Mouse (Mus musculus): ENCODE measurements around the gene Hist1h2bf.
"Not testable (repeated sequence)": the region's sequence is repeated elsewhere in the genome, so short reads cannot be mapped to it uniquely, and the experiment has no call there.

Gene Hist1h2bf

DNA sequence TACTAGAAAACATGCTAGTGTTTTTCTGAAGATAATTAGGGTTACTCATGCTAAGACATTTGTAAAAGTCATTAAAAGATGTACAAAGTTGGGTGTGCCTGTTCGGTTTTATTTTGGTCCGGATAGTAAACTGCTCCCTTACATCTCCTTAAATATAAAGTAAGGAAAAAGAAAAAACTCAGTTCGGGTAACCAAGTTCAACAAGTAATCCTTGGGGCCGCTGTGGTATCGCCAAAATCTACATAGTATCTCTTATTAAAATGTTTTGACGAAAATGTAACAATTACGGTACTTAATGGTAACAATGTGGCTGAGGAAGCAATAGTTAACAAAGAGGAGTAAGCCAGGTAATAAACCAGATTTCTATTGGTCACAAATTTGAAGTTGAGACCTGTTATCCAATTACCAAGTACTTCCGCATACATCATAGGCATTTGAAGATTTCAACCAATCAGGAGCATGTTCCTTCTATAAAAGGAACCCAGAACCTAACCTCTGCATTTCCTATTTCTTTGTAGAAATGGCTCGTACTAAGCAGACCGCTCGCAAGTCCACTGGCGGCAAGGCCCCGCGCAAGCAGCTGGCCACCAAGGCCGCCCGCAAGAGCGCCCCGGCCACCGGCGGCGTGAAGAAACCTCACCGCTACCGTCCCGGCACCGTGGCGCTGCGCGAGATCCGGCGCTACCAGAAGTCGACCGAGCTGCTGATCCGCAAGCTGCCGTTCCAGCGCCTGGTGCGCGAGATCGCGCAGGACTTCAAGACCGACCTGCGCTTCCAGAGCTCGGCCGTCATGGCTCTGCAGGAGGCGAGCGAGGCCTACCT lies 29.8 kb downstream of the Hist1h2bf start, which contains the start of gene Hist1h3f:
Hist1h3f (plus strand) TSS at position 88 of the 822 bp plus-strand sequence.
- peak; percentile 91 for DNase-seq (ENCODE audit: extremely low spot score)

DNA sequence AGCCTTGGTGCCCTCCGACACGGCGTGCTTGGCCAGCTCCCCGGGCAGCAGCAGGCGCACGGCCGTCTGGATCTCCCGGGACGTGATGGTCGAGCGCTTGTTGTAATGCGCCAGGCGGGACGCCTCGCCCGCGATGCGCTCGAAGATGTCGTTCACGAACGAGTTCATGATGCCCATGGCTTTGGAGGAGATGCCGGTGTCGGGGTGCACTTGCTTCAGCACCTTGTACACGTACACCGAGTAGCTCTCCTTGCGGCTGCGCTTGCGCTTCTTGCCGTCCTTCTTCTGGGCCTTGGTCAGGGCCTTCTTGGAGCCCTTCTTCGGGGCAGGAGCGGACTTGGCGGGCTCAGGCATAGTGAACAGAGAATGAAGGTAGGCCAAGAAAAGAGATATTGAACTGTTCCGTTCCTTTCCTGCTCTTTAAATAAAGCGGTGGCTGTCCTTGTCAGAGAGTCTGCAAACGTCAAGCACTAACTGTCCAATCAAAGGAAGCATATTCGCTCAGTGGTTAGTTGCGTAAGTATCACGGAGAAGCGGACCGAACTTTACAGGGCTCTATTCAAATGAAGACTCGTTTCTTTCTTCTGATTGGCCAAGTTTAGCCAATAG lies 30.9 kb downstream of the Hist1h2bf start, which contains the start of gene Hist1h2bh:
Hist1h2bh (minus strand) TSS at position 394 of the 609 bp plus-strand sequence.
- DNase-seq (ENCODE audit: extremely low spot score) = peak; percentile 91

DNA sequence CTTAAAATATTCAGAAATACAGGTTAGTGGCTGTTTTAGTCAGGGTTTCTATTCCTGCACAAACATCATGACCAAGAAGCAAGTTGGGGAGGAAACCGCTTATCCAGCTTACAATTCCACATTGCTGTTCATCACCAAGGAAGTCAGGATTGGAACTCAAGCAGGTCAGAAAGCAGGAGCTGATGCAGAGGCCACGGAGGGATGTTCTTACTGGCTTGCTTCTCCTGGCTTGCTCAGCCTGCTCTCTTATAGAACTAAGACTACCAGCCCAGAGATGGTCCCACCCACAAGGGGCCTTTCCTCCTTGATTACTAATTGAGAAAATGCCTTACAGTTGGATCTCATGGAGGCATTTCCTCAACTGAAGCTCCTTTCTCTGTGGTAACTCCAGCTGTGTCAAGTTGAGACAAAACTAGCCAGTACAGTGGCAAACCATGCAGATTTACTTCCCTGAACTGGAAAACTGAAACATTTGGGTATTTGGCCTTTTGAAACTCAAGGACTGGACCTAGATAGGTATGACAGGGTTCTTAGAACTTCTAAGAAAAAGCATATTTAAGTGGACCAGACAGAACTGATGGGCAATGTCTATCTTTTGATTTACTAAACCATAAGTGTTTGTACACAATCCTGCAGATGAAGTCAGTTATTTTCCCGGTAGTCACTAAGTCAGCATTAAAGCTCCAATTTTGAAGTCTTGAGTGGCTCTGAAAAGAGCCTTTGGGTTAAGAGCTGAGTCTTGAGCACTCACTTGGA lies 31.6 kb downstream of the Hist1h2bf start:
- DNase-seq (ENCODE audit: extremely low spot score) = not testable (repeated sequence)

DNA sequence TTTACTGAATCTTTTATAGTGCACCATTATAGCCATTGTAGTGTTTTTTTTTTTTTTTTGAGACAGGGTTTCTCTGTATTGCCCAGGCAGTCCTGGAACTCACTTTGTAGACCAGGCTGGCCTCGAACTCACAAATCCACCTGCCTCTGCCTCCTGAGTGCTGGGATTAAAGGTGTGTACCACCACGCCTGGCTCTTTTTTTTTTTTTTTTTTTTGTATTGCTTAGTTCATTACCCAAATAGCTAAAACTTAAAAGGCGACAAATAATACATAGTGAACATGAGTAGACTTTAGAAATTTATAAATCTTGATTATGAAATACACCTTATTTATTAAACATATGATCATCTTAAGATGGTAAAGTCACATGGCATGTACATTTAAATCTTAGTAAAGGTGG lies 32.5 kb downstream of the Hist1h2bf start:
- DNase-seq (ENCODE audit: extremely low spot score) = no peak

DNA sequence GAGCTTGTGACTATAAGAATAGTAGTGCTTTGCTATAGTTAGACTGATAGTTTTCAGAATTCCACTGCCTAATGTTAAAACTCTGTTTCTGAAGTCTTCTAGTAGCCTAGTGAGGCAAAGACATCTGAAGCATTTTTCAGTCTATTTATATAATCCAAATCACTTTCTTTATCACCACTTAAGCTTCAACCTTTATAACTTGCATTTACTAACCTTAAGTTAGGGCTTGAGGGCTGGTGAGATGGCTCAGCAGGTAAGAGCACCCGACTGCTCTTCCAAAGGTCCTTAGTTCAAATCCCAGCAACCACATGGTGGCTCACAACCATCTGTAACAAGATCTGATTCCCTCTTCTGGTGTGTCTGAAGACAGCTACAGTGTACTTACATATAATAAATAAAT lies 34.2 kb downstream of the Hist1h2bf start:
- DNase-seq (ENCODE audit: extremely low spot score) = not testable (repeated sequence)

DNA sequence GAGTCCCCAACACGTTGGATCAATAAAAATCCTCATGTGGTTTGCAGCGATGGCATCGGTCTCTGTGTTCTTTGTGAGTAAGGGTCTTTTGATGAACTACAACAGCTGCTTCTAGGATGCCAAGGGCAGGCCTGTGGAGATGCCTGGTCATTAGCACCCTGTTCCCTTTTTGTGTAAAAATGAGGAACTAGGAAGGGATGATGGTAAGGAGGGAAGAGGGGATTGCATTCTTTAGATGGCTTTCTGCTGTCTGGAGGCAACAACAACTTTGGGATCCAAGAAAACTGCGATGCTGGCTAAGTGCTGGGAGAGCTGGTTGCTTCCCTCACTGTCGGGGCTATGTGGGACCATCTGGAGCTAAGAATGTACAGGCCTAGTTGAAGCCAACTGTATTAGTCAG lies 35.7 kb downstream of the Hist1h2bf start:
- DNase-seq (ENCODE audit: extremely low spot score) = no peak

DNA sequence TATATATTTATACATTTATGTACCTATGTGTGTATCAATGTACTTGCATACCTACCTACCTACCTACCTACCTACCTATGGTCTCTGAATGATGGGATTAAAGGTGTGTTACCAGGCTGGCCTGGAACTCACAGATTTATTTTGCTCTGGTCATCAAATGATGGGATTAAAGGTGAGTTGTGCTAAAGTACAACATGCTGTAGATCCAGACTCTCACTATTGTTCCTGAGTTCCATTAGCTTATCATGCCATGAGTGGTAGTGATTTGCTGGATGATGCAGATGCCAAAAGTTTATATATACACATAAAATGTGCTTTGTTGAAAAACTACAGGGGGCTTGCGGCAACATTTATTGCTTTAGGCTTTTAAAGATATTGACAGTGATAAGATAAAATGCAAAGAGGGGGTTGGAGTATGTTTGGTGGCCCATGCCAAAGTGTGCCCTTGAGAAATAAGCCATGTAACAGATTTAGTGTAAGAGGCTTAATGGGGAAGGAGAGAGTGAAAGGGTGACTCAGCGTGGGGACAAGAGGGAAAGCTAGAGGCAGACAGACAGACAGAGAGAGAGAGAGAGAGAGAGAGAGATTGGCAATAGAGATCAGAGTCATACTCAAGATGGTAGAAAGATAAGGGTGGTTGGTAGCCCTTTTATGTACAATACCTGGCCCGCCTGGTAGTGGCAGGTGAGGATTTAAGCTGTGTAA lies 36.8 kb downstream of the Hist1h2bf start:
- DNase-seq (ENCODE audit: extremely low spot score) = no peak

DNA sequence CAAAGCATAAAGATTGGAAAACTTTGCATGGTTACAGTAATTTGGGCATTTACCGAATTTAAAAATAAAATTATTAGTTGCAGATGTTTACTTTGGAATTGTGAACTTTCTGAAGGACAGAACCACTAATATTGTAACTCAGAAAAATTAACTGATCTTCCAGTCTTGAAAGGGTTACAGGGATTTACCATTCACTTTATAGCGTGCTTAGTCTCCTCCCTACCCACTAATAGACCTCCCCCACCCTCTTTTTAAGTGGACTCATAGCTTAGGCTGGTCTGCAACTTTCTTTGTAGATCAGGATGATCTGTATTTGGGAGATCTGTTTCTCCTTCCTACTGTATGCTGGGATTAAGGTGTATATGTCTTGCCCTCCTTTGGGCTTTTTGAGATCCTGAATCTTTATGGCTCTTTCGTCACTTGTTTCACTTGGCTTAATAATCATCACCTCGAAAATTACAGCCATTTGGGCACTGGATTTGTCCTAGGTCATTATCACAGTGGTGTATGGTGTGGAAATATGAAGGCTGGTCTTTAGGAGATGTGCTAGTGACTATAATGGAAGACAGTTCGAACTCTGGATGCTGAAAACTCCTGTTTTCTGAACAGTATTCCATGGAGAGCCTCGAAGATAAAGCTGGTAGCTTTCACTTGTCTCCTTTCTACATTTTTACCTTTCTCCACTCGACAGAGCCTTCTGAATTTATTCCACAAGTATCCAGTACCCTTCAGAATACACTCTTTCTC lies 37.7 kb downstream of the Hist1h2bf start:
- DNase-seq (ENCODE audit: extremely low spot score) = peak; percentile 72

DNA sequence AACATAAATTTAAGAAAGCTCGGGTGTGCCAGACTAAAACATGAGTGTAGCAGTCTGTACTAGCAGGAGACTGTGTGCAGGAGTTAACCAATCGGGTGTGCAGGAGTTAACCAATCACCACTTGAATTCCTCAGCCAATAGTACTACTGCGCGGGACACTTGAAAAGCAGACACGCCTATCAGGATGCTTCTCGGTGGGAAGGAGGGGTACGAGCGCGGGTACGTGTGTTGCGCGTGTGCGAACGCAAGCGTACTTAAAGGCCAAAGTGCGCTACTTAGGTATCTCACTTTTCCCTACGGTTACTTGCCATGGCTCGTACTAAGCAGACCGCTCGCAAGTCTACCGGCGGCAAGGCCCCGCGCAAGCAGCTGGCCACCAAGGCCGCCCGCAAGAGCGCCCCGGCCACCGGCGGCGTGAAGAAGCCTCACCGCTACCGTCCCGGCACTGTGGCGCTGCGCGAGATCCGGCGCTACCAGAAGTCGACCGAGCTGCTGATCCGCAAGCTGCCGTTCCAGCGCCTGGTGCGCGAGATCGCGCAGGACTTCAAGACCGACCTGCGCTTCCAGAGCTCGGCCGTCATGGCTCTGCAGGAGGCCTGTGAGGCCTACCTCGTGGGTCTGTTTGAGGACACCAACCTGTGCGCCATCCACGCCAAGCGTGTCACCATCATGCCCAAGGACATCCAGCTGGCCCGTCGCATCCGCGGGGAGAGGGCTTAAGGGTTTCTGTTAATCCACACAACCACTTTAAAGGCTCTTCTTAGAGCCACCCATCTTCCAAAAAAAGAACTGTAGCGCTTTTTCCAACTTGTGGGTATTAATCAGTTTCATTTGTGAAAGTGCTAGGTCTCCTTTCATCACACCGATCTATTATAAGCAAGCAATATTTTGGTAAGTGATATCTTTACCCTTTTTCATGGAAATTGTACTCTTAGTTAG lies 38.6 kb downstream of the Hist1h2bf start, which contains the start of gene Hist1h3g:
Hist1h3g (plus strand) TSS at position 286 of the 939 bp plus-strand sequence.
- peak; percentile 91 for DNase-seq (ENCODE audit: extremely low spot score)

DNA sequence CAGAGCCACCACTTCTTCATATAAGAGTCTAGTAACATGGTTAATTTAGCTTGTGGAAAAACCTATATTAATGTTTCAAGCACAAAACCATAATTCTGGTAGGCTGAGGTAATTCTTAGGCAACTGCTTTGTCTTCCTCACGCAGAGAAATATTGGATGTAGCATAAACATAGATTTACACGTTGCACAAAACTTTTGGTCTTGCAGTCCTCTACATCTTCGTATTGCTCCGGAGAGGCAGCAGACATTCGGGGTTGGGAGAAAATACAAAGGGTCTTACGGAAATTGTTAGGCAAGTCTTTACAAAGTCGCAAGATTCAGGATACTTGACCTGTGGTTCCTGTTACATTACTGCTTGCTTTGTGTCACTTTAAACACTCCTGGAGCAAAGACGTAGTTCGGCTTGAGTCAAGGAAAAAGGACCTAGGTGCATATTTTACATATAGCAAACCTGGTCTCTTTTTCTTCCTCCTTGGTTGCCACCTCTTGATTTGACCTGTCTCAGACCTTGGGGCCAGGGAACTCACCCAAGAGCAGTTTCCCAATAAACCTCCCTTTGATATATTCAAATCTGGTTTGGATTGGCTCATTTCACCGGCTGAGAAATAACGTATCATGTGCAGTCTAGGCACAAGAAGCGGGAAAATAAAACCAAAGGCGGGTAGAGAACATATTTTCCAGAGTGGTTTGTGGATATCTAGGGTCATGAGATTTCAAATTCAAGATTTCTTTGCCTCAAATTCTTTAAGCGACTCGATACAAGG lies 39.4 kb downstream of the Hist1h2bf start:
- no peak for DNase-seq (ENCODE audit: extremely low spot score)

DNA sequence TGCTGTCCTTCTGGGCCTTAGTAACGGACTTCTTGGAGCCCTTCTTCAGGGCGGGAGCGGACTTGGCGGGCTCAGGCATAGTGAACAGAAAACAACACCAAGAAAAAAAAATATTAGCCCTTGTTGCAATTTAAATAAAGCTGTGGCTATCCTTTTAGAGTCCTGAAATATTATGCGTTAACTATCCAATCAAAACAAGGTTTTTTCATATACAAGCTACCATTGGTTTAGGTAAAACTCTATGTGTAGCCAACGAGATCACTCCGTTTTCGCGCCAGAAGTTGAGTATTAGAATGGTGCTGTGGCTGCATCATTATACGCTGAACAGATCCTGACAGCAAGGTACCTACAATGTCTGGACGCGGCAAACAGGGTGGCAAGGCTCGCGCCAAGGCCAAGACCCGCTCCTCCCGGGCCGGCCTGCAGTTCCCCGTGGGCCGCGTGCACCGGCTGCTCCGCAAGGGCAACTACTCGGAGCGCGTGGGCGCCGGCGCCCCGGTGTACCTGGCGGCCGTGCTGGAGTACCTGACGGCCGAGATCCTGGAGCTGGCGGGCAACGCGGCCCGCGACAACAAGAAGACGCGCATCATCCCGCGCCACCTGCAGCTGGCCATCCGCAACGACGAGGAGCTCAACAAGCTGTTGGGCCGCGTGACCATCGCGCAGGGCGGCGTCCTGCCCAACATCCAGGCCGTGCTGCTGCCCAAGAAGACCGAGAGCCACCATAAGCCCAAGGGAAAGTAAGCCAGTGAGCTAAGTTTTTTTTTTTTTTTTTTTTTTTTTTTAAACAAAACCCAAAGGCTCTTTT lies 40.2 kb downstream of the Hist1h2bf start, which contains the start of gene Hist1h2af:
Hist1h2af (plus strand) TSS at position 347 of the 808 bp plus-strand sequence.
- DNase-seq (ENCODE audit: extremely low spot score) = peak; percentile 87

DNA sequence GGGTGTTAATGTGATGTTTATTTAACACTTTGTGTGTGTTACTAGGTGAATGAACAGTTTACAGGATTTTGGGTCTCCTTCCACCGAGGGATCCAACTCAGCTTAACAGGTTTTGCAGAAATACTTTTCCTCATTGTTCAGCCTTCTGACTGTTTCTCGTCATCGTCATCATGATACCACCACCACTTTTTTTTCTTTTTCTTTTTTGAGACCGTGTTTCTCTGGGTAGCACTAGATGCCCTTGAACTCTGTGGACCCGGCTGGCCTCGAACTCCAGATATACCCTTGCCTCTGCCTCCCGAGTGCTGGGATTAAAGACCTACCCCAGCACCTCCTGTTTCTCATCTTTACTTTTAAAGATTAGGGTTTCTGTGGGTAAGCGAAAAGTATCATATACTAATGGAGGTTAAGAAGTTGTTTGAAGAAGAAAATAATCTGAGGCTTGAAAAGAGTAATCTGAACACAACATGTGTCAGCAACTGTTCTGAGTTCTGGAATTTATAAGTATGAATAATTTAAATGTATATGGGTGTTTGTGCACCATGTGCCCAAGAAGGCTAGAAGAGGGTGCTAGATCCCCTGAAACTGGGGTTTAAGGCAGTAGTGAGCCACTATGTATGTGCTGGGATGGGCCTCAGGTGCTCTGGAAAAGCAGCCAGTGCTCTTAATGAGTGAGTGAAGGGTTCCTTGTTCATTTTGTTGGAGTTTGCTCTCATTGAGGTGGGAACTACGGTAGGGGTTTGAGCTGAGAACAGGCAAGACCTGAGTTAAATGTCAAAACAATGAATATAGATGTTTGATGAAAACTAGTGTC lies 41.5 kb downstream of the Hist1h2bf start:
- peak; percentile 71 for DNase-seq (ENCODE audit: extremely low spot score)

DNA sequence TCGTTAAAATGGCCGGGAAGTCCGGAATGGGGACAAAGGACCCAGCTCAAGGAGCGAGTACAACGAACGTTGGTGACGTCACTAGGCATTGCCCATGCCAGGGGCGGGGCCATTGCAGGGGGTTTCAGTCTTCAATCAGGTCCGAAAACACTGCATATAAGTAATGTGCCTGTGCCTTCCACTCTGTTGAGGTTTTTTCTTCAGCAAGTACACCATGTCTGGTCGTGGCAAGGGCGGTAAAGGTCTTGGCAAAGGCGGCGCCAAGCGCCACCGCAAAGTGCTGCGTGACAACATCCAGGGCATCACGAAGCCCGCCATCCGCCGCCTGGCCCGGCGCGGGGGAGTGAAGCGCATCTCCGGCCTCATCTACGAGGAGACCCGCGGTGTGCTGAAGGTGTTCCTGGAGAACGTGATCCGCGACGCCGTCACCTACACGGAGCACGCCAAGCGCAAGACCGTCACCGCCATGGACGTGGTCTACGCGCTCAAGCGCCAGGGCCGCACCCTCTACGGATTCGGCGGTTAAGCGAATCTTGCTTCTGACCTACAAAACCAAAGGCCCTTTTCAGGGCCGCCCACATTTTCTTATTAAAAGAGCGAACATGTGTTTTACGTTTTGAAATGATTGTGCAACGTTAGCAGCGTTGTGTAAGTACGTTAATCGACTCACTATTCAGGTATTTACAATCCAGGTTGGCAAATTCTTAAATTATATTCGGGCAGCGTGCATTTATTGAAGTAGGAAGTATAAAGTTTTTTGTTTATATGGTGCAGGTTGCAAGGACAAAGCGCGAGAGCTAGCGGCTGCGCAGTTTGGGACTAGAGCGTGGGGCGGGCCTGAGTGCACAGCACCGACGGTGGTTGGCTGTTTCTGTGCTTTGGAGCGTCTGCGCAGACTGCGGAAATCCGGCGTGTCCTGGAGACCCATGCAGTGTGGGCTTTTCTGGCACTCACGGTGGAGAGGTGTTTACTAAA lies 42.8 kb downstream of the Hist1h2bf start, which contains the start of gene Hist1h4h:
Hist1h4h (plus strand) TSS at position 150 of the 975 bp plus-strand sequence.
- DNase-seq (ENCODE audit: extremely low spot score) = peak; percentile 100

DNA sequence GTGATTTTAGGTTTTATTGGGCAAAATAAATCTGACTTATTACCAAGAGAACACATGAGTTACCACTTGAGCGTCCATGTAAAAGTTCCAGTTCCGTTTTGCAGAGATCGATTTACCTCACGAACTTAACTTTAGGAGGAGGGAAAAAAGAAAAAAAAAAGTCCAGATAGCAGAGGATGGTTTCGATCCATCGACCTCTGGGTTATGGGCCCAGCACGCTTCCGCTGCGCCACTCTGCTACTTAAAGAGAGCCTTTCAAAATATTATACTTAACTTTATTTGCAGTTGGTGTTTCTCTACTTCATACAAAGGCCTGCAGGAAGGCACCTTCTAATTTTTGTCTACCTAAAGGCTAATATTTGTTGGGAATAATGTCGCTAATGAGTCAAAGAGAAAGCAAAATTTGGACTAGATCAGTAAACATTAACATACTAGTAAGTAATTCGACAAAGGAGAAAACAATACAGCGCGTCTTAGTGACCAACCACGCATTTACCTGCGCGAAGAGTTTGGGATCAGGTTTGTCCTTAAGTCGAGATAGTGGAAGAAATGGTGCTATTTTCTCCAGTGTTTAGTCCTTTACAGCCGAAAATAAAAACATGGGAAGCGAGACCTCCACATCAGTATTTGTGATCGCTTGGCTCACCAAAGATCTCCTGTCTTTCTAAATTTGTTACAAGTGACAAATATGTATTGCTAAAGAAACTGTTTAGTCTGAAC lies 43.7 kb downstream of the Hist1h2bf start:
- DNase-seq (ENCODE audit: extremely low spot score) = peak; percentile 84

All from embryo, embryonic 9.5 days (tissue).